26 mouse cellular contexts compared by ENCODE assay signal in the genomic region with DNA sequence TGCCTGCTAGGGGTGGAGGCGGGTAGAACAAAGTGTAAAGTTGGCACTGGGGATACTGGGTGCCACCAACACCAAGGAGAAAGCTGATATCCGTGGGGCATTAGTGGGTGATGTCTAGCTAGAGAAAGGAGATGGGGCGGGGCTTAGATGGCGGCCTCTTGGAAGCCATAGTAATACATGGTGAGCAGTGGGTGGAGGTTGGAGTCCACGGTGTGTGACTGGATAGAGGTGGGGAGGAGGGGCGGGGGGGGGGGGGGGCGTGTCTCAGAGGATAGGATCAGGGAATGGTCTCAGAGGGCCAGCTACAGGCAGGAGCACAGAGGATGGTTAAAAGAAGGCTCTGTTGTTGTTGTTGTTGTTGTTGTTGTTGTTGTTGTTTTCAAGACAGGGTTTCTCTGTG. TPM values are rescaled to one million over a fixed set of nuclear protein-coding genes. Genes with fewer than 3 reads are reported as not detected.
DNase-seq lines count a peak whose midpoint lies in the region; ATAC-seq lines count a peak whose summit lies in the region.
"Had no signal": no experiment of that assay in that cellular context is flagged by ENCODE, and none has a peak within 500 bp of the region (broad histone marks: within the 10 kb centered on the region; RNA-seq: fewer than 3 reads in every experiment).

No protein-coding gene starts in this region.

- WGBS in embryonic facial prominence, embryonic 12.5 days, result 54% methylated on average over 6 of the region's 7 CpGs
- WGBS in embryonic facial prominence, embryonic 10.5 days, result 68% methylated on average over 6 of the region's 7 CpGs
- 71% methylated on average over 5 of the region's 7 CpGs for WGBS in kidney, embryonic 15.5 days
- 67% methylated on average over 5 of the region's 7 CpGs for WGBS in embryonic facial prominence, embryonic 14.5 days

- H3K27ac ChIP-seq in embryonic facial prominence, embryonic 12.5 days, result no peak overlapping the region
- no peak overlapping the region for H3K27ac ChIP-seq in embryonic facial prominence, embryonic 10.5 days (replicated peaks)
- no peak overlapping the region for H3K27ac ChIP-seq in kidney, embryonic 15.5 days
- no peak overlapping the region for H3K27ac ChIP-seq in embryonic facial prominence, embryonic 14.5 days (replicated peaks; ENCODE audit: low read depth, low read length)
- H3K27ac ChIP-seq: forebrain, embryonic 13.5 days; gastrocnemius, adult 2 months; hindbrain, embryonic 13.5 days; macrophage; midbrain, embryonic 15.5 days; neural tube, embryonic 13.5 days had no signal

- H3K36me3 ChIP-seq in embryonic facial prominence, embryonic 12.5 days, result no peaks in the 10 kb centered on the region
- H3K36me3 ChIP-seq in embryonic facial prominence, embryonic 10.5 days (replicated peaks), result peaks cover 11% of the 10 kb centered on the region
- H3K36me3 ChIP-seq in kidney, embryonic 15.5 days, result 0 out of 2 replicates have a peak, but pooled peaks cover 3% of the 10 kb centered on the region
- H3K36me3 ChIP-seq in embryonic facial prominence, embryonic 14.5 days (ENCODE audit: control insufficient read depth, insufficient read depth, low read length), result 0 out of 2 replicates have a peak, but pooled peaks cover 3% of the 10 kb centered on the region
- H3K36me3 ChIP-seq: G1E had no signal

- H3K4me2 ChIP-seq in embryonic facial prominence, embryonic 12.5 days (replicated peaks), result no peak overlapping the region
- 0 out of 2 replicates have a peak overlapping the region, but pooled peaks have one; percentile 16 for H3K4me2 ChIP-seq in kidney, embryonic 15.5 days
- no peak overlapping the region for H3K4me2 ChIP-seq in embryonic facial prominence, embryonic 14.5 days (ENCODE audit: low read depth, low read length)
- H3K4me2 ChIP-seq: forebrain, embryonic 13.5 days; hindbrain, embryonic 13.5 days; midbrain, embryonic 15.5 days; neural tube, embryonic 13.5 days had no signal

- DNase-seq in embryonic facial prominence, embryonic 10.5 days (ENCODE audit: low spot score), result no peak
- no peak for DNase-seq in kidney, postnatal 25 days
- peak; percentile 46 for DNase-seq in embryonic facial prominence, embryonic 14.5 days (ENCODE audit: low spot score)
- no peak for DNase-seq in adrenal gland, adult 2 months
- no peak for DNase-seq in left cerebral cortex, postnatal 36 days (ENCODE audit: low spot score in 2 of 2)
- DNase-seq: adrenal gland, postnatal 25 days; cerebellum, adult 9-10 months; gastrocnemius, adult 2 months; layer of hippocampus, adult 9-11 months; liver; retina, postnatal 1 day; right cerebral cortex, postnatal 25 days; spleen, adult 18-20 months had no signal

- no peaks in the 10 kb centered on the region for H3K27me3 ChIP-seq in embryonic facial prominence, embryonic 12.5 days
- H3K27me3 ChIP-seq in embryonic facial prominence, embryonic 10.5 days (replicated peaks; ENCODE audit: low read depth, poor library complexity, severe bottlenecking), result no peaks in the 10 kb centered on the region
- no peaks in the 10 kb centered on the region for H3K27me3 ChIP-seq in kidney, embryonic 15.5 days
- no peaks in the 10 kb centered on the region for H3K27me3 ChIP-seq in embryonic facial prominence, embryonic 14.5 days (replicated peaks; ENCODE audit: control insufficient read depth, insufficient read depth, low read length)
- H3K27me3 ChIP-seq: forebrain, embryonic 13.5 days; hindbrain, embryonic 13.5 days; midbrain, embryonic 15.5 days; neural tube, embryonic 13.5 days; Patski had no signal

- no peak overlapping the region for H3K9ac ChIP-seq in embryonic facial prominence, embryonic 12.5 days
- H3K9ac ChIP-seq in kidney, embryonic 15.5 days, result no peak overlapping the region
- no peak overlapping the region for H3K9ac ChIP-seq in embryonic facial prominence, embryonic 14.5 days (ENCODE audit: low read depth, low read length)
- H3K9ac ChIP-seq: forebrain, embryonic 13.5 days; hindbrain, embryonic 13.5 days; midbrain, embryonic 15.5 days; neural tube, embryonic 13.5 days had no signal

- intact Hi-C loops in left cerebral cortex, postnatal 36 days (cut with DNase I), result loop anchor here (10.0 kb wide), 1 partner anchor 462 kb away; no protein-coding TSS in a partner anchor

- H3K9me3 ChIP-seq in embryonic facial prominence, embryonic 12.5 days, result no peaks in the 10 kb centered on the region
- no peaks in the 10 kb centered on the region for H3K9me3 ChIP-seq in embryonic facial prominence, embryonic 10.5 days
- no peaks in the 10 kb centered on the region for H3K9me3 ChIP-seq in kidney, embryonic 15.5 days (replicated peaks)
- H3K9me3 ChIP-seq in embryonic facial prominence, embryonic 14.5 days (ENCODE audit: control insufficient read depth, low read length), result no peaks in the 10 kb centered on the region
- H3K9me3 ChIP-seq: forebrain, embryonic 13.5 days; G1E; hindbrain, embryonic 13.5 days; midbrain, embryonic 15.5 days; neural tube, embryonic 13.5 days had no signal

- peaks cover 11% of the 10 kb centered on the region for H3K4me1 ChIP-seq in embryonic facial prominence, embryonic 12.5 days
- peaks cover 38% of the 10 kb centered on the region for H3K4me1 ChIP-seq in embryonic facial prominence, embryonic 10.5 days
- H3K4me1 ChIP-seq in kidney, embryonic 15.5 days, result peaks cover 31% of the 10 kb centered on the region
- H3K4me1 ChIP-seq in embryonic facial prominence, embryonic 14.5 days (ENCODE audit: control insufficient read depth, insufficient read depth, low read length), result no peaks in the 10 kb centered on the region
- H3K4me1 ChIP-seq: hindbrain, embryonic 13.5 days; midbrain, embryonic 15.5 days; neural tube, embryonic 13.5 days had no signal

- ATAC-seq in embryonic facial prominence, embryonic 12.5 days (ENCODE audit: insufficient number of reproducible peaks, insufficient read depth, low FRiP score, low TSS enrichment), result 0 out of 2 replicates have a peak, but pooled peaks have one; percentile 37
- no peak for ATAC-seq in kidney, embryonic 15.5 days (replicated peaks; ENCODE audit: low FRiP score)
- peak; percentile 70; the same call in 1 of the 2 replicates for ATAC-seq in embryonic facial prominence, embryonic 14.5 days (ENCODE audit: low read depth)
- ATAC-seq: activated CD4-positive, CD25-positive, alpha-beta regulatory T cell, adult 4 months; forebrain, embryonic 13.5 days; inflammation-experienced regulatory T-cells, adult 6 months; midbrain, embryonic 15.5 days; Patski had no signal

- H3K4me3 ChIP-seq in embryonic facial prominence, embryonic 12.5 days, result no peak overlapping the region
- no peak overlapping the region for H3K4me3 ChIP-seq in embryonic facial prominence, embryonic 10.5 days
- no peak overlapping the region for H3K4me3 ChIP-seq in kidney, embryonic 15.5 days (replicated peaks)
- H3K4me3 ChIP-seq in embryonic facial prominence, embryonic 14.5 days (ENCODE audit: low read depth, low read length), result no peak overlapping the region
- H3K4me3 ChIP-seq: erythroblast, embryonic 14.5 days; forebrain, embryonic 13.5 days; gastrocnemius, adult 2 months; hindbrain, embryonic 13.5 days; midbrain, embryonic 15.5 days; myocyte; neural tube, embryonic 13.5 days had no signal

RNA-seq across cellular contexts. Expression of a gene that starts 30.4 kb away (rescaled TPM):
- 22.7 and 24.5 TPM in 2 replicates for polyA plus RNA-seq in embryonic facial prominence, embryonic 12.5 days (2016; fragmentation: Nextera tagmentation; extraction: Ambion mirVana)
- polyA plus RNA-seq in embryonic facial prominence, embryonic 10.5 days (2016; fragmentation: Nextera tagmentation; extraction: Ambion mirVana), result 12.2 and 13.4 TPM in 2 replicates
- 23.6 and 25.4 TPM in 2 replicates for polyA plus RNA-seq in kidney, embryonic 15.5 days (2015; fragmentation: Nextera tagmentation; extraction: Ambion mirVana)
- 29.8 and 30.4 TPM in 2 replicates for polyA plus RNA-seq in embryonic facial prominence, embryonic 14.5 days (2014; fragmentation: Nextera tagmentation; extraction: Ambion mirVana)
- total RNA-seq in adrenal gland, adult 2 months (2021), result 10 to 100 TPM in 1 of 2 experiments, 1 to 10 TPM in 1; 4.1 to 21.7 TPM
- 2.4 and 2.9 TPM in 2 replicates for polyA plus RNA-seq in adrenal gland, adult 2 months (2012; rRNA removed)
- 100 to 1,000 TPM in 1 of 2 experiments, 10 to 100 TPM in 1; 87.0 to 130 TPM for total RNA-seq in left cerebral cortex, postnatal 36 days (2021)
- polyA plus RNA-seq: G1E had no signal
